Mouse (Mus musculus) small intestine, adult 2 months (tissue): Measurements from ENCODE around the gene Gm5617. TPM values are rescaled to one million over a fixed set of nuclear protein-coding genes. Genes with fewer than 3 reads are reported as not detected.
A peak's percentile ranks its signal among the peaks of the same experiment; 100 is the strongest.

ENCODE experiments used
- H3K27ac ChIP-seq: fragments of 200-500 bp; 2 replicates; pipeline ENCODE4 v1.5.1; 2012; ENCODE audit warnings: low read depth, low read length, control low read depth, inconsistent platforms; ENCODE audit not compliant: insufficient read depth
- H3K27me3 ChIP-seq: fragments of 200-500 bp; 2 replicates; pipeline ENCODE4 v1.6.1; 2012; ENCODE audit warnings: mild to moderate bottlenecking, moderate library complexity, low read length, inconsistent platforms; ENCODE audit not compliant: control insufficient read depth, insufficient read depth
- H3K36me3 ChIP-seq: fragments of 200-500 bp; 2 replicates; pipeline ENCODE4 v1.6.1; 2012; ENCODE audit warnings: mild to moderate bottlenecking, low read length, control low read depth, inconsistent platforms; ENCODE audit not compliant: control insufficient read depth, insufficient read depth
- H3K4me1 ChIP-seq: fragments of 200-500 bp; 2 replicates; pipeline ENCODE4 v1.6.1; 2012; ENCODE audit warnings: low read length, inconsistent platforms, mixed read lengths; ENCODE audit not compliant: control insufficient read depth, insufficient read depth, insufficient read length
- H3K4me3 ChIP-seq: fragments of 200-500 bp; 2 replicates; pipeline ENCODE4 v1.5.1; 2012; ENCODE audit warnings: low read depth, mild to moderate bottlenecking, control low read depth, inconsistent platforms, low read length, moderate library complexity
- CTCF ChIP-seq: fragments of 200-500 bp; IDR thresholded peaks from 2 replicates; pipeline ENCODE4 v1.5.1; 2012; ENCODE audit warnings: low read depth, mild to moderate bottlenecking, control low read depth, inconsistent platforms, low read length, moderate library complexity, mixed read lengths; ENCODE audit not compliant: insufficient replicate concordance, insufficient read length; ENCODE audit errors: extremely low read depth
- POLR2A ChIP-seq: fragments of 200-500 bp; IDR thresholded peaks from 2 replicates; pipeline ENCODE4 v1.6.1; 2012; ENCODE audit warnings: low read depth, mild to moderate bottlenecking, control low read depth, inconsistent platforms, low read length, moderate library complexity
- WGBS: fragments of 180-500 bp; shearing (Covaris S2); methylation state at CpG from one replicate; pipeline ENCODE4 v1.1.7; 2018; 5-methylcytosine and 5-hydroxymethylcytosine counted together
- polyA plus RNA-seq: library from polyadenylated mRNA; depleted of rRNA; stranded (reverse); fragments of >200 nt; gene quantifications from 2 replicates; pipeline ENCODE4 v1.2.3, GENCODE M21; 2012; rRNA removed

The Gm5617 gene
- 38.3 and 68.0 TPM in 2 replicates for polyA plus RNA-seq

DNA sequence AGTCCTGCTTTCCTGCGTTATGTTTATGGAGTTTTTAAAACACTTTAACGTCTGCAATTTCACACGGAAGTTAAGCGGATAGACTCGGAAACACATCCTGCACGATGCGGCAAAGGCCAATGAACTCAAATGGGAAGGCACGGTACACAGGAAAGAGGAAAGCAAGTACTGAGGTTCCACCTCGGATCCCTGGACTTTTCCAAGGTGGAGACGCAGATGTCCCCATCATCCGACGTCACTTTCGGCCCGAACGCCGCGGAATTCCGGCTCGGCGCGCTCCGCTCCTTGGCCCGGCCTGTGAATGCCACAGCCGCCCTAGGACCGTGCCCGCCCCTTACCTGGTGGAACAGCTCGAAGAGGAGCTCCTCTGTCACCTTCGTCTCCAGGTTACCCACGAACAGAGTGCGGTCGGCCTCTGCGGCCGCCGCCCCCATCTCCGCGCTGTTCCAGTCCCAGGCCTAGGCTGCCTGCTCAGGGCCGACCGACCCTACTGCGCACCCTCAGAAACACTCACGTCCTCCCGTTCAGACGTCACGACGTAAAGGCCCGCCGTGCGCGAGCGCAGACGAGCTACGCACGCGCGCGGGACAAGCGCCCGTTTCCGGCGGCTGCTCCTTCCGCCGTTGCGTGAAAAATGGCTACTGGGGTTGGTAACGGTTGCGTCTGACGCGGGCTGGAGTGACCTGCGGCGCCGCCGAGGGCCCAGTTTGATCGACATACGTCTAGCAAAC is at the start of gene Gm5617, which contains the start of gene Rbm7:
Gene Gm5617 (plus strand): TSS at position 626 of the 731 bp plus-strand sequence.
Gene Rbm7 (minus strand): TSS at position 483 of the 731 bp plus-strand sequence.
- WGBS, result 1% methylated on average over 72 of the region's 72 CpGs
- Histone ChIP-seq H3K27me3 (no peaks in the 10 kb centered on the region), H3K4me3 (peak within 1 kb of the TSS; percentile 84), H3K4me1 (peaks cover 7% of the 10 kb centered on the region; the same call in 1 of the 2 replicates), H3K36me3 (peaks cover 27% of the 10 kb centered on the region), H3K27ac (peak within 1 kb of the TSS; percentile 89)
- TF ChIP-seq CTCF, result no peak
- TF ChIP-seq POLR2A, result peak; percentile 94

DNA sequence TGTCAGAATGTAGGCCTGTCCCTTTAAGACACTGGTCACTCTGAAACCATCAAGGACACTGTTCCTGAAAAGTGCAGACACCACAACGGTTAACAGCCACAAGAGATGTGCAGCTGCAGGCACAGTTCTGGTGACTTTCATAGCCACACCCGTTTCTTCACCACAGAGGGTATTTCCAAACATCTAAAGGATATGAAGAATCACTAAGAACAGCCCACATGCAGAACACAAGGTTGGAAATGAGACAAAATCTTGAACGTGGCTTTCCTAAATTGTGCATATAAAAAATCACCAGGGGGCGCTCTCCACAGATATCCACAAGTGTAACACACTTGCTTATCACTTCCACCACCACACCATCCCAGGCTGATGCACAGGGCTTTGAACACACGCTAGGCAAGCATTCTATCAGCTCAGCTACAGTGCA is 47.4 kb upstream of the Gm5617 start:
- WGBS, result 28% methylated on average over 5 of the region's 5 CpGs
- no peak for TF ChIP-seq POLR2A
- peak; percentile 56; the same call in 1 of the 2 replicates for TF ChIP-seq CTCF
- Histone ChIP-seq H3K27ac (no peak overlapping the region), H3K36me3 (no peaks in the 10 kb centered on the region), H3K4me3 (no peak overlapping the region), H3K27me3 (no peaks in the 10 kb centered on the region), H3K4me1 (no peaks in the 10 kb centered on the region; the same call in 1 of the 2 replicates)

DNA sequence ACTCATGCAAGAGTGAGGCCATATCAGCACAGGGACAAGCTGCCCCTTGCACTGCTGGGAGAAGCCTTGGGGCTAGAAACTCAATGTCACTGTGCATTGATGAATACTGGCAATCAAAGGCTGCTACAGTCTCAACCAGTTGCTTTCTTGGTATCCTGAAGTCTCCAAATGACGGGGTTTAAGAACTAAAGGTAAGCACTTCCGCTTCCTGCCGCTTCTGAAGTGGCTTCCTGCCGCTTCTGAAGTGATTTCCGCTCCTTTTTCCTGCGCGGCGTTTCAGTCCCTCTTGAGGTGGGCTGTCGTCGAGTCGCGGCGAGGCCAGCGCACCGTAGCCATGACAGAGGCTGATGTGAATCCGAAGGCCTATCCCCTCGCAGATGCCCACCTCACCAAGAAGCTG is 45.2 kb upstream of the Gm5617 start:
- 89% methylated on average over 17 of the region's 17 CpGs for WGBS
- H3K27ac ChIP-seq, result no peak overlapping the region
- no peaks in the 10 kb centered on the region; the same call in 1 of the 2 replicates for H3K4me1 ChIP-seq
- TF ChIP-seq CTCF (no peak), POLR2A (no peak)
- no peaks in the 10 kb centered on the region for H3K27me3 ChIP-seq
- no peaks in the 10 kb centered on the region for H3K36me3 ChIP-seq
- no peak overlapping the region for H3K4me3 ChIP-seq

DNA sequence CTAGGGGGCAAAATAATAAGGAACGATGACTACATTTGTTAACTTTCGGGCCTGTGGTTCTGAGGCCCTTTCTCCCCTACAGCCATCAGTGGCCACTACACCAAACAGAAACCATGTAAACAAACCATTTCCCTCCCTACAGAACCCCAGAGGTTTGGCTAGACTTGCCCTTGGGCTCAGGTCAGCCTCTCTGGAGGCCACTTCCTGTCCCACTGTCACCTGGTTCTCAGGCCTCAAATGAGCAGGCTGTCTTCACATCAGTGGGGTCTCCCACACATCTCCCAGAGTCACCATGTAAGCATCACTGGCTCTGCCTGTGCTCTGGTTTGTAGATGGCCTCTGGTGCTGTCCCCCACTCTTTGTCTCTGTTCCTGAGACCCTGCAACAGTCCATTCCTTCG is 39.3 kb upstream of the Gm5617 start:
- Histone ChIP-seq H3K27me3 (no peaks in the 10 kb centered on the region), H3K4me1 (no peaks in the 10 kb centered on the region), H3K4me3 (no peak overlapping the region), H3K27ac (no peak overlapping the region), H3K36me3 (no peaks in the 10 kb centered on the region)
- 70% methylated on average over 3 of the region's 3 CpGs for WGBS
- TF ChIP-seq POLR2A, result no peak
- TF ChIP-seq CTCF, result no peak

DNA sequence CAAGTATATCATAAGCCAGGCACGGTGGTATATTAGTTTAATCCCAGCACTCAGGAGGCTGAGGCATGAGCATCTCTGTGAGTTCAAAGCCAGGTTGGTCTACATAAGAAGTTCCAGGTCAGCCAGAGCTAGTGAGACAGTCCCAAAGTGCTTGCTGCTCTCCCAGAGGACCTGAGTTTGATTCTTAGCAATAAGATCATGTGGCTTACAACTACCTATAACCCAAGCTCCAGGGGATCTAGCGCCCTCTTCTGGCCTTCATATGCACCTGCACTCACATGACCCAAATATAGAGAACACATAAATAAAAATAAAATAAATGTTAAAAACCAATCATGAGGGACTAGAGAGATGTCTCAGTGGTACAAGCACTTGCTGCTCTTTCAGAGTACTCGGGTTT is 36.4 kb upstream of the Gm5617 start:
- Histone ChIP-seq H3K4me3 (no peak overlapping the region), H3K4me1 (no peaks in the 10 kb centered on the region), H3K36me3 (no peaks in the 10 kb centered on the region), H3K27ac (no peak overlapping the region), H3K27me3 (no peaks in the 10 kb centered on the region)
- 70% methylated on average over 3 of the region's 3 CpGs for WGBS
- TF ChIP-seq POLR2A (no peak), CTCF (0 out of 2 replicates have a peak, but pooled peaks have one; percentile 10)

DNA sequence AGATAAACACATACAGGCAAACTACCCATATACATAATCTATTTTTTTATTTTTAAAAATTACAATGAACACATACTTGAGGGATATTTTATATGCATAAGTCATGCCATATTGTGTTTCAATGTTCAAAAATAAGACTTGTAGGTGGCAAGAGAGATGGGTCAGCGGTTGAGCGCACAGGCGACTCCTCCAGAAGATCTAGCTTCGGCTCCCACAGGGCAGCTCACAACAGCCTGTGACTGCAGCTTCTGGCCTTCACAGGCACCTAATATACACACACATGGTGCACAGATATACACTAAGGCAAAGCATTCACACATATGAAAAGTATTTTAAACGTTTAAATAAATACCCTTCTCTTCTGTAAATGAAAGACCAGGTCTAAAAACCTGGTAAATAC is 35.9 kb upstream of the Gm5617 start:
- WGBS, result 88% methylated on average over 5 of the region's 5 CpGs
- H3K27me3 ChIP-seq, result no peaks in the 10 kb centered on the region
- no peak overlapping the region for H3K27ac ChIP-seq
- TF ChIP-seq CTCF, result no peak
- no peak for TF ChIP-seq POLR2A
- H3K4me1 ChIP-seq, result no peaks in the 10 kb centered on the region
- H3K4me3 ChIP-seq, result no peak overlapping the region
- no peaks in the 10 kb centered on the region for H3K36me3 ChIP-seq

DNA sequence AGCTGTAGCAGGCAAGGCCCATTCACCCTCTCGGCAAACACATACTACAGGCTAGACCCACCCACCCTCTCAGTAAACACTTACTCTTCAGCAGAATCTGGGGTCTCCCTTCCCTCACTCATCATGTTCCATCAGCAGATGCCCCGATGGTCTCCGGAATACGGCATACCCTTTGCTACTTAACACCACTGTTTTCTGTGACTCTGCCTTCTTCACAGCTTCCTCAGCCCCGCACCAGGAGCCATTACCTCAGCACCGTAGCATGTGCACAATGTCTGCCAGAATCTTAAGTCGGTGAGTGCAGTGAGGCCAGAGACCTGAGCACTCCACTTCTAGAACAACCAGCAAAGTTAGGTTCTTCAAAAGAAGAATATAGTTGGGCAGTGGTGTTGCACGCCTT is 34.5 kb upstream of the Gm5617 start:
- no peak overlapping the region for H3K4me3 ChIP-seq
- H3K27me3 ChIP-seq, result no peaks in the 10 kb centered on the region
- WGBS, result 91% methylated on average over 8 of the region's 8 CpGs
- no peaks in the 10 kb centered on the region for H3K4me1 ChIP-seq
- TF ChIP-seq POLR2A, result no peak
- H3K27ac ChIP-seq, result no peak overlapping the region
- no peaks in the 10 kb centered on the region for H3K36me3 ChIP-seq

DNA sequence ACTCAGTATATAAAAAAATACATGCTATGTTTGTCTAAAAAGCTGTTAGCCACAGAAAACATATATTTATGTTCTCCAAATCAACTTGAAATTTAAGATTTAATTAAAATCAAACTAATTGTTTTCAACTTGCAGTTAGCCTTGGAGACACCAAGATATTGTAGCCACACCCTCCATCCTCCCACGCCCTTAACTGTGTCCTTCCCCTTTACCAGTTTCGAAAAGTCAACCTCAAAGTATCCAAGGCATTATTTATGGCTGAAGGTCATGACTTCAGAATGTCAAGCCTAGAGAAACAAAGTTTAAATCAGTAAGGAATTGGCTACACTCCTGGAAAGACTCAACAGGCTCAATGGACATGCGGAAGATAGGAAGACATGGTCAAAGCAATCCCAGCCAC is 33.7 kb upstream of the Gm5617 start:
- no peaks in the 10 kb centered on the region for H3K4me1 ChIP-seq
- TF ChIP-seq CTCF, result no peak
- no peak for TF ChIP-seq POLR2A
- no peaks in the 10 kb centered on the region for H3K36me3 ChIP-seq
- H3K4me3 ChIP-seq, result no peak overlapping the region
- H3K27ac ChIP-seq, result no peak overlapping the region
- 64% methylated on average over 3 of the region's 3 CpGs for WGBS
- no peaks in the 10 kb centered on the region for H3K27me3 ChIP-seq
